Mouse (Mus musculus) T-cell, adult 2 months (primary cell): ENCODE measurements around the gene Vstm4.

Source experiments
- DNase-seq: peaks from one replicate; pipeline ENCODE4 v3.0.0; 2022; ENCODE audit warnings: low spot score

The Vstm4 gene

GRCm38 (mm10) chr14:32859831-32860569 is 3.4 kb downstream of the Vstm4 start:
- DNase-seq, result no peak

DNA sequence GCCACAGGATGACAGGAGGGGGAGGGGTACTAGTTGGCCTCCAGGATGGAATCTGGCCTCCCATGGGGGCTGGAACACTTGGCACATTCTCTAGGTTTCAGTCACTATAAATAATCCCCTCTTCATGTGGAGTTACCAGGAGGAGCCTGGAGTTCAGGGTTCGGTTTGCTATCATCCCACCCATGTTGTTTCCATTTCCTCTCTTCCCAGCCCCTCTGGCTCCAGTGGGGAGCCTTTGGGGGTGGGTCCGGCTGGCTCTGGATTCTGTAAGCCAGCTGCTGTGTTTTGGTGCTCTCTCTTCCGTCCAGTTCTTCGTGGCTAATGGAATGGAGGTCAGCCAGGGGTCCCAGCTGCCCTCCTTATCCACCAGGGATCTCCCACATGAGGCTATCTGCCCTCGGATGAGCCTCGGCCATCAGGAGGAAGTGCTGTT is 4.6 kb downstream of the Vstm4 start:
- DNase-seq, result no peak

- no peak for DNase-seq
These were observed 5.1 kb downstream of the Vstm4 start for GRCm38 (mm10) chr14:32861656-32862055.

DNA sequence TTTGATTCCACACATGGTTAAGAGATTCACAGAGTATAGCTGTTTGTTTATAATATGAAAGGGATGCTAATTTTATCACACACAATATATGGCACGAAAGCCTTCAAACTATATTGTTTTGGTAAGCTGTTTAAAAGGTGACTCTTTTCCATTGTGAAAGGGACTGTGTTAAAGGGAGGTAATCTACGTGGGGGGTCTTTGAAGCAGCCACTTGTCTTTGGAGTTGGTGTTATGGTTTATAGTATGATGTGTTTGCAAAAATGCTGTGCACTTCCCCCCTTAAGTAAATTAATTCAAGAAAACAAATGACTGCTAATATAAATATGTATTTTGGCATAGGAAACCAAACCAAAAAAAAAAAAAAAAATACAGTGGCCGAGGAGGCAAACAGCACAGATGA is 8.8 kb downstream of the Vstm4 start:
- no peak for DNase-seq

- no peak for DNase-seq
These were observed 15.4 kb downstream of the Vstm4 start for GRCm38 (mm10) chr14:32871963-32872362.

DNA sequence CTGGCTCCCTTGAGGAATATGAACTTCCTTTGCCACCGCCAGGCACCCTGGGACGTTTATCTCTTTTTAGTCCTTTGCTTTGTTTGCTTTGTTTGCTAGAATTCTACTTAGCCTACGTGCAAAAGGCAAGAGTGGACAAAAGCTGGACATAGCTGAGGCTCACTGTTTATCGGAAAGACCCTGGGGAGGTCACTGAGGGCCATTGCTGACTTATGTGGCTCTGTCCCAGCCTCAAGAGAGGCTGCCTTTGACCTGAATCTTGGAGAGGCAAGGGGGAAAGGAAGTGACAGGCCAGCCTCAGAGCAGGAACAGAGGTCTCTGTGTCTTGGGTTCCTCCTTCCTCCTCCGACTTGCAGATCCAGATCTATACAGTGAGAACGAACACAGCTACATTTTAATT is 21.0 kb downstream of the Vstm4 start:
- DNase-seq, result no peak

DNA sequence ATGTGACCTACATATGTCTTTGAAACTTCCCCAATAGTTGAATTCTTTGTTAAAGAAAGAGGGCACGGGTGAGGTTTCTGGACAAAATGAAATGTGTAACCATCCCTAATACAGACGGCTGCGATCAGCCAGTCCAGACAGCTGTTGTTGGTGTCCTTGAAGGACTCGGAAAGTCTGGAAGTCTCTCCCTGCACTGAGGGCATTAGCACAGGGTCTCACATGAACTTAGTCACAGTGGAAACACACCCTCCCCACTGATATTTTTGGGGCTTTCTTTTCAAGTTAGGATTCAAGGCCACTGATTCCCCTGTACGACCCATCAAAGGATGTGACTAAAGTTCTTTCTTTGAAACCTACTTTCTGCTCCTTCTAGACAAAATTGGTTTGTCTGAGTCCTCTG is 23.8 kb downstream of the Vstm4 start:
- DNase-seq, result no peak

- DNase-seq, result no peak
These were observed 25.1 kb downstream of the Vstm4 start for GRCm38 (mm10) chr14:32881693-32882092.

DNA sequence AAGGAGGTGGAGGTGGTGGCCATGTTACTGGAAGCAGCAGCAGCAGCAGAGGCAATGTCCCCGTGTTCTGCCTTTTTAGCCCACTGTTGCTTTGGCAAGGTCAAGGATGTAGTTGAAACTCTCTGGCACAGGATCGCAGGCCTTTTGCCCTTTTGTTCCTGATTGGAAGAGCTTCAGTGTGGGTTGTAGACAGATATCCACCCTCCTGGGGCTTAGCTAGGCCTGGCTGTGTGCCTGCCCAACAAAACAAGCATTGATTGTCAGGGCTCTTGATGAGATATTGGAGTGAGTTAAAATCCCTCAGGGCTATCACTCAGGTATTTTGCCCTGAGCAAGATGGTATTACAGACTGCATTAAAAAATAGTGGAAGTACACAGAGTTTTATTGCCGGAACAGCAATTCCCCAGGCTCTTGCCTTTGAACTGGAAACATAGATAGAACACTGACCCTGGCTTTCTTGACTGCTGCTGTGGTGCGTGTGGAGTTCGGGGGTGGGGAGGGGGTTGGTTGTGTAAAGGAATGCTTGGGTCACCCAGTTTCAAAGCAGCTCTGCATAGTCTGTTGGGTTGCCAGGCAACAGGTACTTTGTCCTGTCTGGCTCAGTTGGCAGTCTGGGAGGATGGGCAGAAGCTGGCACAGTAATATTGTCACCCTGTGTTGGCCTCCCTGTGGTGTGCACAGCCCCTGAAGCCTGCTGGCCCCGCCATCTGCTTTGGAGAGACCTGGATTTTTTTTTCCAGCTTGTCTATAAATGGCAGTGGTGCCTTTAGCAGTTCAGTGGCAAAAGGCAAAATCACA is 32.5 kb downstream of the Vstm4 start:
- DNase-seq, result no peak

GRCm38 (mm10) chr14:32894341-32894853 is 37.8 kb downstream of the Vstm4 start:
- no peak for DNase-seq

DNA sequence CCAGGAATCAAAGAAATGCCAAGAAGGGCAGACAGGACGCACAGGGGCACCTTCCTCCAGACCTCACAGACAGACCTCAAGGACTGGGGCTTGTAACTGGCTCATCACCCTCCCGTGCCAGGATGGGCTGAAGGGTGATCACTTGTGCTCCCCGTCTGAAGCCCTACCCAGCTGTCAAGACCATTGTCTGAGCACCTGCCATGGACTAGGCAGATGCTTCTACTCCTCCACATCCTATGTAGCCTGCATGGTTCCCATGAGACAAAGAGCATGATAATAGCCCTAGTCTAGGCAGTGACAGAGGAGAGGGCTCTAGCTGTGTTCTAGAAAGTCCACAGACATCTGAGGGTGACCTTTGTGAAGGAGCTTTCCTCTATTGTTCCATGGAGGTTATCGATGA is 38.3 kb downstream of the Vstm4 start:
- no peak for DNase-seq

DNA sequence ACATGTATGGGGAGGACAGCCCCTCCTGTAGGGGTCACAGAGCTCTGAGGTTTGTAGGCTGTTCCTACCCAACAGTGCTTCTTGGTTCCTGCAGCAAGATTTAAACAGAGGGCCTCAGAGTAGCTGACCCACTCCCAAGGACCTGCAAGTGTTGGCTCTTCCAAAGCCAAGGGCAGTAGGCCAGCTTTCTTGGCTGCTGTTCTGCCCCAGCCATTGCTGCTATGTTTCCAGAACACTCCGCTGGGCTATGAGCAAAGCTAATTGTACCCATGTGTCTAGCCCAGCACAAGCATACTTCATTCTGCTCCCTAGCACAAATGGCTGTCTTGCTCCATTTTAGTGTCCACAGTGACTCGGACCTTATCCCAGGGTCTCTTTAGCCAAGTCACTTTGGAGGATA is 40.3 kb downstream of the Vstm4 start:
- DNase-seq, result no peak

DNA sequence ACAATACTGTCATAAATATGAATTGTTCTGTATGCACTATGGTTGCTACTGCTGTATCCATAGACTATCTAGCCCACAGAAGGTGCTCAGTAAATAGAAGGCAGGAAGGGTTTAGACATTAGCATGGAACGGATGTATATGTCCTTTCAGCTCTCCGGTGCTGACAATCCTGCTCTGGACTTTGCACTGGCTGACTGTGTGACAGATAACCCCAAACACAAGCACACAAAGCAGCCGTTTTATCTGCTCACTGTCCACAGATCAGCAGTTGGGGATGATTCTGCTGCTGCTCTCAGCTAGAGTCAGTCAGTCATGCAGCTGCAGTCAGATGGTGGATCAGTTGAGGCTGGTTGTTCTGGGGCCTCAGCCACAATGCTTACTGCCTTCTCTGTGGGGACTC is 46.6 kb downstream of the Vstm4 start:
- DNase-seq, result no peak

DNA sequence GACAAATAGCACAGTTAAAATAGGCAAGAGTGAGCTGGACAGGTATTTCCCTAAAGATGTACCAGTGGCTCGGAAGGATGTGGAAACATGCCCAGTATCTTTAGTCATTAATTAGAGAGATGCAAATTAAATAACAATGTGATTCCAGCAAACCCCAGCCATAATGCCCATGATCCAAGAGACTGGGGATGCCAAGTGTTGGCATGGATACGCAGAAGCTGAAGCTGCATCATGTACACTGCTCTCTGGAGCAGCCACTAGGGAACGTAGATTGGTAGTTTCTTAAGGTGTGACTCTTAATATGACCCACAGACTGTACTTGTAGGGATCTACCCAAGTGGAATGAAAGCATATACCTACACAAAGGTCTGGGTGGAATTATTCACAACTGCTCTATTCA is 50.0 kb downstream of the Vstm4 start:
- DNase-seq, result no peak

DNA sequence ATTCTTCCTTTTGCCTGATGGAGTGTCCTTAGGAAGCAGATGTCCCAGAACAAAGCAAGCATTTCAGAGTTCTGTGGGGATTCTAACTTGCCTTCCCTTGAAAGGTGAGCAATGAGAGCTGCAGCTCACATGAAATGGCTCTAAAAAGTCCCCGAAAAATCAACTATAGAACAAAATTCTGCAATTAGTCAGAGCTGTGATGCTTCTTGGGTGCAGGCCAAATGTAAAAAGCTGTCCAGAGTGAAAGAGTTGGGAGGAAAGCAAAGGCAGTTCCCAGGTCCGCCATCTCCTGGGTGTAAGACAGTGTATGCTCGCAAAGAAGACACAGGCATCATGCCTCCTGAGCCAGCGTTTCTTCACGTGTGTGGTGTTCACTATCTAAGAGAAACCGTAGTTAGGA is 52.6 kb downstream of the Vstm4 start:
- DNase-seq, result no peak

DNA sequence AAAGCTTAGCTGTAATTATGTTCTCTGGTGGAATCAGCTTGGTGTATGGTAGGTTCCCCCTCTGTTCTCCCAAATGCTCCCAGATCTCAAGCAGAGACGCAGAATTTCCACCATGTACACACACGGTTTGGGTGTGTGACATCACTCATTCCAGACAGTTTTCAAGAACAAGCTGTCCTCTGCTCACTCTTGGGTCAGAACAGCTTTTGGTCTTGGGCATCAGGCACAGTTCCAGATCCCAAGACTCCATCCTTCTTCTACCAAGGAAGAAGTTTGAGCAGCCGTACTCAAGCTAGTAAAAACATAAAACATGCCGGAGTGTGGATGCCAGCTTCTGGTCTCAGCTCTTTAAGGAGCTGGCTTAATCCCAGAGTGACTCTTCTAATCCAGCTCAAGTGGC is 54.6 kb downstream of the Vstm4 start:
- DNase-seq, result no peak

- DNase-seq, result no peak
These were observed 58.8 kb downstream of the Vstm4 start for GRCm38 (mm10) chr14:32915360-32915759.

GRCm38 (mm10) chr14:32917919-32918318 is 61.4 kb downstream of the Vstm4 start:
- no peak for DNase-seq

GRCm38 (mm10) chr14:32923871-32924270 is 67.3 kb downstream of the Vstm4 start:
- no peak for DNase-seq

DNA sequence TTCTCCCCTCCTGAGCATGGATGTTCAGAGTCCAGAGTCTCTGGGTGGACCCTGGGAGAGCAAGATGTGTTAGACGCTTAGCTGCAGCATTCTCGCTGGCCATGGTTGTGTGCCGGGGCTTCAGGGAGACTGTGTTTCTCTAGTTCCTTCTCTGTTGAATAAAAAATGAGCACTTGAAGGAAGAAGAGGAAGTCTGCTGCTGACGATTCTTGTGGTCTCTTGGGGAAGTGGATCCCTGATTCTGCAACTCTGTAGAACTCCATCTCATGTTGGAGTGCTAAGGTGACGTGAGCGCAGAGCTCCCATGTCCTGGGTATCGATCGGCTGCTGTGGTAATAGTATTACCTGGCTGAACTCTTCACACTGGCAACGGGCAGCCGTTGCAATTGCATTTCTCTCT is 75.2 kb downstream of the Vstm4 start:
- no peak for DNase-seq

- no peak for DNase-seq
These were observed 75.7 kb downstream of the Vstm4 start for GRCm38 (mm10) chr14:32932220-32932619.

DNA sequence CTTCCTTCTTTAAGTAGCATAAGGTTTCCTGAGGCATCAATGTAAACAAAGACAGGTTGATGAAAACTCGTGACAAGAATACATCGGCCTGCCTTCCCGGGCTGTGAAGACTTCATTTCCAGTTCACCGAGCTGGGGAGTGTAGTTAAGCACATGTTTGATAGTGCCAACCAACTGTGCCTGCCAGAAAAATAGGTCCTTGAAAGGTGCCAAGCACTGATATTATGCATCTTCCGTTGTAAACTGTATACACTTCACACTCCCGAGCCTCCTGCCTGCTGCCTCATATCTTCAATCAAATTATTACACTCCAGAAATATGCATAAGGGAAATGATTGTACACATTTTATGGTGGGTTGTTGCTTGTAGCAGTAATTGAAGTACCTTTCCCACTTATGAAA is 77.5 kb downstream of the Vstm4 start:
- DNase-seq, result no peak

- DNase-seq, result no peak
These were observed 82.7 kb downstream of the Vstm4 start for GRCm38 (mm10) chr14:32939217-32939616.
